Mouse (Mus musculus): ENCODE results near the gene Rac2. TPM values are rescaled to one million over a fixed set of nuclear protein-coding genes. Genes with fewer than 3 reads are reported as not detected.
A peak's percentile ranks its signal among the peaks of the same experiment; 100 is the strongest.

The Rac2 gene
- total and polyA plus RNA-seq, 3 experiments: 160 to 942 (median 453) TPM

GRCm38 (mm10) chr15:78510121-78510576, 62.4 kb downstream of the Rac2 start (continued):
- peak; percentile 72 for TF ChIP-seq MAFK (IDR thresholded peaks at IDR 0.05; ENCODE audit: insufficient replicate concordance, low read length)
- TF ChIP-seq EP300 (IDR thresholded peaks at IDR 0.05; ENCODE audit: low read length): peak; percentile 96
- peak; percentile 38 for TF ChIP-seq POLR2A (IDR thresholded peaks at IDR 0.05; ENCODE audit: low read depth, low read length)
- peak; percentile 82; the same call in 1 of the 2 replicates for TF ChIP-seq SIN3A (IDR thresholded peaks at IDR 0.05; ENCODE audit: low read length)
- no peak for TF ChIP-seq E2F4 (IDR thresholded peaks at IDR 0.05; ENCODE audit: insufficient replicate concordance, low read depth, low read length)
- TF ChIP-seq MXI1 (IDR thresholded peaks at IDR 0.05; ENCODE audit: low read depth, low read length): no peak; the same call in 1 of the 2 replicates
- 0 out of 2 replicates have a peak, but pooled peaks have one; percentile 59 for TF ChIP-seq MAX (IDR thresholded peaks at IDR 0.05; ENCODE audit: low read length)
- peak; percentile 88 for TF ChIP-seq TBP (conservative IDR thresholded peaks at IDR 0.05; ENCODE audit: low read depth, low read length)
- TF ChIP-seq MYC (IDR thresholded peaks at IDR 0.05; ENCODE audit: low read depth, low read length): peak; percentile 60; the same call in 1 of the 2 replicates
- peak; percentile 34 for TF ChIP-seq CHD1 (IDR thresholded peaks at IDR 0.05; ENCODE audit: low read depth, low read length)
- no peak for TF ChIP-seq USF2 (conservative IDR thresholded peaks at IDR 0.05; ENCODE audit: low read depth, low read length)
- peak; percentile 40; the same call in 1 of the 2 replicates for TF ChIP-seq JUND (conservative IDR thresholded peaks at IDR 0.05; ENCODE audit: low read depth, low read length)

- no peak for TF ChIP-seq GABPA (IDR thresholded peaks at IDR 0.05; ENCODE audit: insufficient replicate concordance, low read depth, low read length)
- TF ChIP-seq MAFK (IDR thresholded peaks at IDR 0.05; ENCODE audit: insufficient replicate concordance, low read length): no peak
- TF ChIP-seq USF1 (IDR thresholded peaks at IDR 0.05; ENCODE audit: low read depth, low read length): peak; percentile 90
- TF ChIP-seq ZMIZ1 (IDR thresholded peaks at IDR 0.05; ENCODE audit: low read depth, low read length): no peak
- no peak for TF ChIP-seq TCF12 (IDR thresholded peaks at IDR 0.05; ENCODE audit: low read depth, low read length)
- TF ChIP-seq POLR2AphosphoS2 (IDR thresholded peaks at IDR 0.05; ENCODE audit: low read depth, low read length): no peak
- 0 out of 2 replicates have a peak, but pooled peaks have one; percentile 7 for TF ChIP-seq MXI1 (IDR thresholded peaks at IDR 0.05; ENCODE audit: low read depth, low read length)
- TF ChIP-seq BHLHE40 (IDR thresholded peaks at IDR 0.05; ENCODE audit: low read depth, low read length): peak; percentile 76
- TF ChIP-seq ZKSCAN1 (IDR thresholded peaks at IDR 0.05; ENCODE audit: borderline replicate concordance, low read depth, low read length): no peak
- TF ChIP-seq USF2 (conservative IDR thresholded peaks at IDR 0.05; ENCODE audit: low read depth, low read length): peak; percentile 86
- no peak for TF ChIP-seq JUN (IDR thresholded peaks at IDR 0.05; ENCODE audit: insufficient read depth, low read depth, low read length)
- TF ChIP-seq CTCF (conservative IDR thresholded peaks at IDR 0.05 in 1 of 2, IDR thresholded peaks at IDR 0.05 in 1 of 2; ENCODE audit: low read depth in 2 of 2, low read length in 2 of 2): no peak
- TF ChIP-seq CHD1 (IDR thresholded peaks at IDR 0.05; ENCODE audit: low read depth, low read length): no peak
- peak; percentile 38; the same call in 1 of the 2 replicates for TF ChIP-seq ZNF384 (IDR thresholded peaks at IDR 0.05; ENCODE audit: low read depth, low read length)
- no peak for TF ChIP-seq MYC (IDR thresholded peaks at IDR 0.05; ENCODE audit: low read depth, low read length)
- no peak for TF ChIP-seq IRF4 (IDR thresholded peaks at IDR 0.05; ENCODE audit: low read depth, low read length)
- no peak for TF ChIP-seq NELFE (IDR thresholded peaks at IDR 0.05; ENCODE audit: low read depth, low read length)
- TF ChIP-seq HCFC1 (IDR thresholded peaks at IDR 0.05; ENCODE audit: low read depth, low read length): no peak
- peak; percentile 89 for TF ChIP-seq MAX (IDR thresholded peaks at IDR 0.05; ENCODE audit: low read length)
- TF ChIP-seq CHD2 (IDR thresholded peaks at IDR 0.05; ENCODE audit: low read length): no peak
- TF ChIP-seq KAT2A (IDR thresholded peaks at IDR 0.05; ENCODE audit: insufficient replicate concordance, low read length): no peak
- TF ChIP-seq UBTF (IDR thresholded peaks at IDR 0.05; ENCODE audit: low read depth, low read length): no peak
- H3K79me2 ChIP-seq (replicated peaks; ENCODE audit: control insufficient read depth, extremely low read depth, insufficient read depth, poor library complexity, severe bottlenecking): no peaks in the 10 kb centered on the region
- peaks cover 24 to 63% of the 10 kb centered on the region in 2 experiments for H3K4me1 ChIP-seq (ENCODE audit: control insufficient read depth in 1 of 2, insufficient read depth in 2 of 2)
- DNase-seq (ENCODE audit: extremely low read depth): peak; percentile 76
- peak overlapping the region; percentile 54 for H3K9ac ChIP-seq (ENCODE audit: insufficient read depth, low read depth)
- in situ Hi-C loops (cut with MboI; ENCODE audit: low pct_ligation_motif_present, low pct_unique_long_range_greater_than_20kb, low sequenced_read_pairs): no loop called here
- peaks cover 10% of the 10 kb centered on the region for H3K9me3 ChIP-seq (replicated peaks; ENCODE audit: low read length)
- peak overlapping the region in 2 of 3 experiments; percentile 7 to 12 for H3K4me3 ChIP-seq (replicated peaks in 1 of 3; ENCODE audit: low read depth in 2 of 3, low read length in 2 of 3, poor library complexity in 1 of 3)
- dilution Hi-C loops (cut with MboI; ENCODE audit: extremely low pct_ligation_motif_present, extremely low pct_unique_long_range_greater_than_20kb, low sequenced_read_pairs): no loop called here
- H3K27ac ChIP-seq (ENCODE audit: insufficient read depth, low read depth): peak overlapping the region; percentile 97
- peaks cover 0 to 3% of the 10 kb centered on the region in 2 experiments for H3K36me3 ChIP-seq (replicated peaks in 1 of 2; ENCODE audit: control insufficient read depth in 1 of 2, insufficient read depth in 1 of 2, low read length in 1 of 2)
- H3K27me3 ChIP-seq (replicated peaks): no peaks in the 10 kb centered on the region
- H3K4me2 ChIP-seq (ENCODE audit: insufficient read depth, low read depth, poor library complexity, severe bottlenecking): peak overlapping the region; percentile 55
These were observed 63.2 kb downstream of the Rac2 start for GRCm38 (mm10) chr15:78509297-78509899.

All from CH12.LX (cell line).